Mouse (Mus musculus) cortical plate, adult 2 months (tissue): ENCODE measurements around the gene Cdkl1. TPM values are rescaled to one million over a fixed set of nuclear protein-coding genes. Genes with fewer than 3 reads are reported as not detected.
A peak's percentile ranks its signal among the peaks of the same experiment; 100 is the strongest.

Source experiments
- H3K27ac ChIP-seq: fragments of 200-500 bp; 2 replicates; pipeline ENCODE4 v1.5.1; 2012; ENCODE audit warnings: low read length, control low read depth, inconsistent platforms; ENCODE audit not compliant: insufficient read depth
- H3K4me1 ChIP-seq: fragments of 200-500 bp; 2 replicates; pipeline ENCODE4 v1.6.1; 2011; ENCODE audit warnings: low read length; ENCODE audit not compliant: control insufficient read depth, insufficient read depth
- H3K4me3 ChIP-seq: fragments of 200-500 bp; 2 replicates; pipeline ENCODE4 v1.5.1; 2011; ENCODE audit warnings: mild to moderate bottlenecking, low read length, control low read depth; ENCODE audit not compliant: insufficient read depth
- CTCF ChIP-seq: fragments of 200-500 bp; IDR thresholded peaks from 2 replicates; pipeline ENCODE4 v1.5.1; 2011; ENCODE audit warnings: mild to moderate bottlenecking, control low read depth, low read length; ENCODE audit not compliant: insufficient read depth; ENCODE audit errors: extremely low read depth
- POLR2A ChIP-seq: fragments of 200-500 bp; IDR thresholded peaks from 2 replicates; pipeline ENCODE4 v1.6.1; 2011; ENCODE audit warnings: mild to moderate bottlenecking, low read length, control low read depth; ENCODE audit not compliant: insufficient read depth; ENCODE audit errors: extremely low read depth
- polyA plus RNA-seq: library from polyadenylated mRNA; depleted of rRNA; stranded (reverse); fragments of >200 nt; gene quantifications from 2 replicates; pipeline ENCODE4 v1.2.3, GENCODE M21; 2012

Cdkl1 gene
- polyA plus RNA-seq, 1 experiment = 13.3 TPM

DNA sequence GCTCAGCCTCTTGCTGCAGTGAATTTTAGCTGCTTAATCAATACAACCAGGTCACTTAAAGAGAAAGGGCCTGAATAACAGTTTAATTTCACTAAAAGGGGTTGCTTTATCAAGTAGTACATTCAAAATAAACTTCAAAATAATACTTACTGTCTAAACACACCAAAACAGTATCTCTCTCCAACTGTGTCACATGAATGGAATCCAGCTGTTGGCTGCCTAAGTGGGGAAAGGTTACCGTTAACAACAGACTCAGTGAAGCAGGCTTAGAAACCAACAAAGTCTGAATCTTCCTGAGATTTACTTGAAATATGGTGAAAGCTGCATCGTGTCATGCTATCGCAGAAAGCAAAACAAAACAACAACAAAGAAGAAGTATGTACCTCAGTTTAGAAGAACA lies 21.9 kb upstream of the Cdkl1 start:
- Histone ChIP-seq H3K4me3 (no peak overlapping the region), H3K4me1 (peaks cover 3% of the 10 kb centered on the region), H3K27ac (no peak overlapping the region)
- no peak for TF ChIP-seq CTCF
- TF ChIP-seq POLR2A = no peak

DNA sequence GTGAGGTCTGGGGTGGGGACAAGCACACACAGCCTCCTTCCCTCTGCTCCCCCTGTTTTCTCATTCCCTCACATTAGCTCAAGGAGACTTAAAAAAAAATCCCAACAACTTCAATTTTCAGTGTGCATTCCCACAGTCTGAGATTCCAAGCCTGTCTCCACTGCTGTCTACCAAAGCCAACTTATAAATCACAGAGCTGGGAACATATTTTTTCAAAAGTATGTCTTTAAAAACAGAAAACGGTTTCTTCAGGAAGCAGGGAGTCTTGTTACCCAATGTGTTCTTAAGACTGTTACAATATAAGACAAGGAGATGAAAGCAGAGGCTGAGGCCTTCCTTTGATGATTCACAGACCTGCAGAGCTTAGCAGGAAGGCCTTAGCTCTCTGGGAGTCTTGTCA lies 20.9 kb upstream of the Cdkl1 start:
- no peak for TF ChIP-seq POLR2A
- H3K27ac ChIP-seq = no peak overlapping the region
- peaks cover 3% of the 10 kb centered on the region for H3K4me1 ChIP-seq
- no peak overlapping the region for H3K4me3 ChIP-seq

GRCm38 (mm10) chr12:69809439-69809838 lies 18.4 kb upstream of the Cdkl1 start:
- Histone ChIP-seq H3K27ac (no peak overlapping the region), H3K4me3 (no peak overlapping the region), H3K4me1 (peaks cover 2% of the 10 kb centered on the region; the same call in 1 of the 2 replicates)
- no peak for TF ChIP-seq CTCF
- no peak for TF ChIP-seq POLR2A

DNA sequence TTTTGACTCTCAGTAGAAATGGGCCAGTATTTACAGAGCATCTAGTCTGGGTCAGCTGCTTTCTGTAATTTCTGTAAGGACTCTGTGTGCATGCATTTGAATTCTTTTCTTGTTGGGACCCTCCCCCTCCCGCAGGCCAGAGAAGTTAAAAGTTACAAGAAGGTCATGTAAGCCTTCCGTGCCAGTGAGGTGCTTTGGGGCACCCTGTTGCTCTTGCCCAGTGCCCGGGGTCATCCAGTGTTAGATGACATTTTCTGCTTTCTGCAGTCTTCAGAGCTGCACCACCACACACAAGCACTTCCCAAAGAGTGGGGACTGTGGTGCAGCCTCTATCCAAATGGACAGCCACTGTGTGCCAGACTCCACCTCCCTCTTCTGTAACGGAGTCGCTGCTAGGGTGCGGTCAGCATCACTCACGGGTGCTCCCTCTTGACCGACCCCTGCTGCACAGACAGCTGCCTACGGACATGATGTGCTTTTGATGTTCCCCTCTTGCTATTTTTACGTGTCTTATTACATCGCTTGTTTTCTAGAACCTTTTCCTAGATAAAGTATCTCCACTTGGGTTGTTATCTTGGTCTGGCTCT lies 16.4 kb upstream of the Cdkl1 start:
- Histone ChIP-seq H3K27ac (no peak overlapping the region), H3K4me1 (no peaks in the 10 kb centered on the region; the same call in 1 of the 2 replicates), H3K4me3 (no peak overlapping the region)
- TF ChIP-seq CTCF (no peak), POLR2A (no peak)

- Histone ChIP-seq H3K4me3 (no peak overlapping the region), H3K4me1 (no peaks in the 10 kb centered on the region), H3K27ac (no peak overlapping the region)
- TF ChIP-seq CTCF = no peak
- TF ChIP-seq POLR2A = no peak
Measured at GRCm38 (mm10) chr12:69805148-69805547, 14.1 kb upstream of the Cdkl1 start.

DNA sequence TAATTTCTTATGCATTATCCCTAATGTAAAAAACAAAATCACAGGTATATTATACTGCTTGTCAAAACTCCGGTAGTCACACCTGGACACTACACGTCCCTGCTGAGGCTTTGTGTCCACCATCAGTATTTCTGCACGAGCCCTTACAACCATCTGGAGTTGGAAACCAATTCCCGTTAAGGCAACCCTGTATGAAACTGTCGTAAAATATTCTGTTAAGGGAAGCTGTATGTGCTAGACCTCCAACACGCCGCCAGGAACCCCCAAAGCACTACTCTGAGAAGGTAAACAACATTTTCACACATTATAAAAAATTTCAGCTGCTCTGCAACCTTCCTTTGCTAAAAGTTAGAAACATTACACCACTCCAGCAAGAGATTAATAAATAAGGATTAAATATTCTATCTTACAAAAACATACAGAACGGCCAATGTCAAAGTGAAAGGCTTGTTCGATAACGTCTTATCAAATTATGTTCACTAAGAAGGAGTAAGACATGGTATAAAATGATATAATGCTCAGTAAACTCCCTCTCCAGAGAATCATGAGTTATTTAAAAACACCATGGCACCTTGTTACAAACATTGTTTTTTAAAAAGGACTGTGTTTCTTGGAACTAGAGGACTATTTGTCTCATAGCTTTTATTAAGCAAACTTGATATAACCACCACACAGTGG lies 13.5 kb upstream of the Cdkl1 start:
- Histone ChIP-seq H3K4me1 (no peaks in the 10 kb centered on the region), H3K4me3 (no peak overlapping the region), H3K27ac (no peak overlapping the region)
- TF ChIP-seq CTCF (no peak), POLR2A (no peak)

DNA sequence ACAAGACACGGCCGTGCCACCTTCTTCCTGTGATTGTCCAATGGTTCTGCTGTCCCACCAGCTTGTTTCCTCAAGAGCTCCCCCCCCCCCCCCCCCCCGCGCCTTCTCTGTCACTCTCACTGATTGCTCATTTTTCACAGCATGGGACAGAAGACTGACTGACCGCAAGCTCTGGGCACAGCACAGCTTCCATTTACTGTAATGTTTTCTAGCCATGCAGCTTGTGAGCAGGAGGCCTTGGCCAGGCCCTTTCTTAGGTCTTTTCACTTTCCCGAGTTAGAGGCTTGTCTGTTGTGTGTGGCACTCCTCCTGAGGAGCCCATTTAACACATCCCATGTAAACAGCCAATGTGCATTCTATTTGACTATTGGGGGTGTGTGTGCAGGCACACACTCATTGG lies 12.1 kb upstream of the Cdkl1 start:
- no peak for TF ChIP-seq CTCF
- Histone ChIP-seq H3K27ac (no peak overlapping the region), H3K4me3 (no peak overlapping the region), H3K4me1 (no peaks in the 10 kb centered on the region)

- TF ChIP-seq CTCF (no peak), POLR2A (no peak)
- H3K4me1 ChIP-seq = no peaks in the 10 kb centered on the region
- no peak overlapping the region for H3K4me3 ChIP-seq
- no peak overlapping the region for H3K27ac ChIP-seq
Measured at GRCm38 (mm10) chr12:69800586-69800985, 9.5 kb upstream of the Cdkl1 start.

GRCm38 (mm10) chr12:69796311-69796710 lies 5.2 kb upstream of the Cdkl1 start:
- TF ChIP-seq CTCF (no peak), POLR2A (no peak)
- Histone ChIP-seq H3K27ac (no peak overlapping the region), H3K4me3 (no peak overlapping the region), H3K4me1 (no peaks in the 10 kb centered on the region)

DNA sequence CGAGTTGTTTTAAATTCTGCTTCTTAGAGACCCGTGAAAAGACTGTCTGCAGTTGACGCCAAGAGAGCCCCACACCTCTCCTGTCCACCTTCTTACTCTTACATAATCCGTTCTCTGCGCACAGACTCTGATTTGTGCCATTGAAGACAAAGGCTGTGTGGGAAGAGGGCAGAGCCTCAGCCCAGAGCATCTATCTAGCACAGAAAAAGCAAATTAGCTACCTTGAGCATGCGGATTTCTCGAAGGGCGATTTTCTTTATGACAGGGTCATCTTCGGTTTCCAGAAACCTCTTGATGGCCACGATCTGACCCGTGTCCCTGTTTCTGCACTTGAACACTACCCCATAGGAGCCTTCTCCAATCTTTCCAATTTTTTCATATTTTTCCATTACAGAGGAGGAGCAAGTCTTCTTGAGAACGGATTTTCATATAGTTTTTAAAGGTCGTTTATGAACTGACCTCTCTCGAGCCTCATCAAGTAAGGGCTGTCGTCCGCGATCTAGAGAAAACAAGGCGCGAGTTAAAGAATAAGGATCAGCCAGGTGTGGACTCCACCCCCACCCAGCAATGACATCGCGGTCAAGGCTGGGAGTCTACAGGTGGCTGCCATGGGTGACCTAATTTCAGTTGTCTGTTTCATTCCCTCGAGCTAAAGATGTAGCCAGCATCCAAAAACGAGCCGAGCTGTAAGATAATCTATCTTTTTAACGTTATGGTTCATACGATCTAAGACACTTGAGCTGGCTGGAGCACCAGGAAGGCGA lies 1.1 kb downstream of the Cdkl1 start:
- TF ChIP-seq POLR2A = peak; percentile 57
- TF ChIP-seq CTCF = no peak
- H3K27ac ChIP-seq = peak overlapping the region; percentile 36
- no peaks in the 10 kb centered on the region for H3K4me1 ChIP-seq
- H3K4me3 ChIP-seq = peak overlapping the region; percentile 54
